ENCODE assay signal across 19 mouse cellular contexts in the genomic region with DNA sequence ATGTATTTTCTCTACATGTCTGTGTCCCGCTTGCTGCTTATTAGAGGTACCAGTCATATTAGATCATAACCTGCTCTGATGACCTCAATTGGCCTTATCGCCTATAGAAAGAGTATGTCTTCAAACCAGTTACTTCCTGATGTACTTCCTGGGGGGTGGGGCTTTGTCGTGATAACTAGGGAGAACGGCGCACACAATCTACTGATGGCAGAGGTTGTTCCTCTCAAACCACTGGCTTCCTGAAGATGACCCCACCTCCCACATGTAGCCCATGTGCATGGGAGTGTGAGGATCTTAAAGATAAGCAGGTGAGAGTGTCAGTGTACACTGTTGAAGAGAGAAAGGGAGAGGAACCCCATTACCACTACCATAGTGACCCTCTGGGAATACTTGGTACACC.
DNase-seq lines count a peak whose midpoint lies in the region; ATAC-seq lines count a peak whose summit lies in the region.
"Had no signal": no experiment of that assay in that cellular context is flagged by ENCODE, and none has a peak within 500 bp of the region (broad histone marks: within the 10 kb centered on the region; RNA-seq: fewer than 3 reads in every experiment).

No protein-coding gene starts in this region.

- no peak overlapping the region for H3K4me2 ChIP-seq in heart, embryonic 12.5 days
- H3K4me2 ChIP-seq: embryonic facial prominence, embryonic 12.5 days; forebrain, embryonic 15.5 days; heart, embryonic 11.5 days had no signal

- H3K9me3 ChIP-seq in heart, embryonic 12.5 days (replicated peaks) = no peaks in the 10 kb centered on the region
- H3K9me3 ChIP-seq: embryonic facial prominence, embryonic 12.5 days; forebrain, embryonic 15.5 days had no signal

- 58% methylated on average over 5 of the region's 5 CpGs for WGBS in heart, embryonic 12.5 days

- peaks cover 4% of the 10 kb centered on the region; the same call in 1 of the 2 replicates for H3K4me1 ChIP-seq in heart, embryonic 12.5 days (replicated peaks)
- H3K4me1 ChIP-seq: forebrain, embryonic 15.5 days had no signal

- DNase-seq in heart, adult 11 months = peak; percentile 83
- no peak for DNase-seq in ovary, postnatal 36 days (ENCODE audit: low spot score)
- DNase-seq in ovary, adult 18-20 months (ENCODE audit: low spot score) = no peak
- DNase-seq in cerebellum, postnatal 10 days = no peak
- DNase-seq: adrenal gland, adult 2 months; adrenal gland, postnatal 25 days; cerebellum, adult 18-20 months; cerebellum, postnatal 14 days; gastrocnemius, postnatal 36 days; heart, adult 2 months had no signal

- H3K27ac ChIP-seq in heart, embryonic 12.5 days (ENCODE audit: poor library complexity, severe bottlenecking) = no peak overlapping the region
- H3K27ac ChIP-seq: embryonic facial prominence, embryonic 12.5 days; forebrain, embryonic 15.5 days; heart, adult 2 months had no signal

- no peak for ATAC-seq in heart, embryonic 12.5 days (ENCODE audit: insufficient number of reproducible peaks, low FRiP score)
- peak; percentile 28 to 40; a peak in 2 of 4 replicates for ATAC-seq in hematopoietic stem cell, adult 5-6 weeks (replicated peaks in 1 of 2; ENCODE audit: insufficient read depth in 1 of 2, low FRiP score in 2 of 2, low TSS enrichment in 1 of 2, low read depth in 1 of 2, poor library complexity in 2 of 2, severe bottlenecking in 2 of 2)
- ATAC-seq in megakaryocyte, adult 5-6 weeks (ENCODE audit: poor library complexity, severe bottlenecking) = peak; percentile 46
- ATAC-seq: forebrain, embryonic 15.5 days; hindbrain, embryonic 16.5 days; inflammation-experienced regulatory T-cells, adult 6 months had no signal

- H3K9ac ChIP-seq in heart, embryonic 12.5 days = no peak overlapping the region
- H3K9ac ChIP-seq: embryonic facial prominence, embryonic 12.5 days; forebrain, embryonic 15.5 days had no signal

- H3K36me3 ChIP-seq in heart, embryonic 12.5 days = no peaks in the 10 kb centered on the region
- H3K36me3 ChIP-seq: embryonic facial prominence, embryonic 12.5 days; forebrain, embryonic 15.5 days had no signal

- H3K4me3 ChIP-seq in heart, embryonic 12.5 days = no peak overlapping the region
- H3K4me3 ChIP-seq: embryonic facial prominence, embryonic 12.5 days; forebrain, embryonic 15.5 days; heart, adult 2 months had no signal

- H3K27me3 ChIP-seq in heart, embryonic 12.5 days (replicated peaks) = no peaks in the 10 kb centered on the region
- H3K27me3 ChIP-seq: CH12.LX; embryonic facial prominence, embryonic 12.5 days; forebrain, embryonic 15.5 days had no signal
